In the genomic region with DNA sequence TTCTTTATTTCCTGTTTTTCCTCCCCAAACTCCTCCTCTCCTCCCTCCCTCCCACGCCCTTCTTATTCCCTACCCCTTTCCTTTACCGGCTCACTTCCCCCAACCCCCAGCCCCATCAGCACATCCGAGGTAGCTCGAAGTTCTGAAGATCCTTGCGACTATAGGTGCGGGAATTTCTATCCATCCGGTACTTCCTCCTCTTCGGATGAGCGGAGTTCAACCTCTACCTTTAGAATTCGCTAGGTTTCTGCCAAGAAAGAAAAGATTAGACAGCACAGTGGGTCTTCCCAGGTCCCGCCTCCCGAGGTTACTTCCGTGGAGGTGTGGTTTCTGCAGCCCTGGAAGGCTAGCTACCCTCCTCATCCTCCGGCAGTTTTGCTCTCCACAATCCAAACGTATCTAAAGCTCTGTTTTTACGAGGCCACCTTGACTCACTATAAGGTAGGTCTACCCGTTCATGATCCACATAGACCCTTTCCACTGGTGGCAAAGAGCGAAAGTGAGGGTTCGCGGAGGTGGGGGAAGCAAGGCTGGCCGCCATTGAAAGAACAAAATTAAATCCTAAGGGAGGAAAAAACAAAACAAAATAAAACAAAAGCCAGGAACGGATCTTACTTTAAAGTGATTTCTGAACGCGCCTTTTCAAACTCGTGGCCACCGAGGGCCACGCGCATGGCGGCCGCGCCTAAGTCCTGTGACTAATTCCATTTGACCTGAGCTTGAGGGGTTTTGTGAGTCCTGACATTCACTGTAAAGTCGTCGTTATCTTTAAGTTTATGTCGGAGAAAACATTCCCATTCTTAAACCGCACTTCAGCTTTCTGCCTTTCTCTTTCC, we compare ENCODE assay signal across 10 mouse cellular contexts. TPM values are rescaled to one million over a fixed set of nuclear protein-coding genes. Genes with fewer than 3 reads are reported as not detected.
DNase-seq lines count a peak whose midpoint lies in the region; ATAC-seq lines count a peak whose summit lies in the region.
"Had no signal": no experiment of that assay in that cellular context is flagged by ENCODE, and none has a peak within 500 bp of the region (broad histone marks: within the 10 kb centered on the region; RNA-seq: fewer than 3 reads in every experiment).

No protein-coding gene starts in this region.

- ATAC-seq in heart, embryonic 13.5 days (ENCODE audit: extremely low read depth, insufficient number of reproducible peaks, low FRiP score, low TSS enrichment): no peak
- ATAC-seq in midbrain, embryonic 16.5 days: no peak
- ATAC-seq in intestine, embryonic 14.5 days (replicated peaks; ENCODE audit: low FRiP score, low TSS enrichment, low read depth): no peak
- ATAC-seq in midbrain, embryonic 15.5 days (replicated peaks): no peak

- intact Hi-C loops in heart, postnatal 36 days (cut with DNase I): no loop called here
- intact Hi-C loops in left cerebral cortex, postnatal 14 days (cut with DNase I): loop anchor here (5.0 kb wide), 2 partner anchors 38 to 273 kb away; a partner anchor contains a TSS

- no peak overlapping the region for H3K9ac ChIP-seq in heart, embryonic 13.5 days
- H3K9ac ChIP-seq in midbrain, embryonic 16.5 days (ENCODE audit: low read depth, low read length): no peak overlapping the region
- H3K9ac ChIP-seq in intestine, embryonic 14.5 days (ENCODE audit: low read length): no peak overlapping the region
- H3K9ac ChIP-seq in midbrain, embryonic 15.5 days: no peak overlapping the region
- H3K9ac ChIP-seq: hindbrain, embryonic 15.5 days had no signal

- peak overlapping the region; percentile 28 for H3K4me3 ChIP-seq in heart, embryonic 13.5 days
- H3K4me3 ChIP-seq in midbrain, embryonic 10.5 days: peak overlapping the region; percentile 60
- no peak overlapping the region for H3K4me3 ChIP-seq in midbrain, embryonic 16.5 days (ENCODE audit: low read depth, low read length)
- H3K4me3 ChIP-seq in intestine, embryonic 14.5 days (ENCODE audit: low read depth, low read length): peak overlapping the region; percentile 8; the same call in 1 of the 2 replicates
- H3K4me3 ChIP-seq in midbrain, embryonic 15.5 days: no peak overlapping the region
- H3K4me3 ChIP-seq: hindbrain, embryonic 15.5 days had no signal

- H3K36me3 ChIP-seq in heart, embryonic 13.5 days: no peaks in the 10 kb centered on the region
- no peaks in the 10 kb centered on the region for H3K36me3 ChIP-seq in midbrain, embryonic 10.5 days
- H3K36me3 ChIP-seq in midbrain, embryonic 16.5 days (ENCODE audit: control insufficient read depth, insufficient read depth, low read length): no peaks in the 10 kb centered on the region
- H3K36me3 ChIP-seq in intestine, embryonic 14.5 days (ENCODE audit: control insufficient read depth, insufficient read depth, low read length): no peaks in the 10 kb centered on the region
- no peaks in the 10 kb centered on the region for H3K36me3 ChIP-seq in midbrain, embryonic 15.5 days (replicated peaks)
- H3K36me3 ChIP-seq: hindbrain, embryonic 15.5 days had no signal

- no peak overlapping the region for H3K27ac ChIP-seq in heart, embryonic 13.5 days (replicated peaks)
- peak overlapping the region; percentile 83 for H3K27ac ChIP-seq in midbrain, embryonic 10.5 days (replicated peaks)
- H3K27ac ChIP-seq in midbrain, embryonic 16.5 days (ENCODE audit: low read length): no peak overlapping the region
- no peak overlapping the region for H3K27ac ChIP-seq in intestine, embryonic 14.5 days (ENCODE audit: low read depth)
- no peak overlapping the region for H3K27ac ChIP-seq in midbrain, embryonic 15.5 days
- H3K27ac ChIP-seq: hindbrain, embryonic 15.5 days had no signal

- H3K27me3 ChIP-seq in heart, embryonic 13.5 days (replicated peaks): peaks cover 94% of the 10 kb centered on the region
- peaks cover 99% of the 10 kb centered on the region for H3K27me3 ChIP-seq in midbrain, embryonic 10.5 days (ENCODE audit: low read depth, poor library complexity, severe bottlenecking)
- peaks cover 38% of the 10 kb centered on the region for H3K27me3 ChIP-seq in midbrain, embryonic 16.5 days (ENCODE audit: control insufficient read depth, insufficient read depth, low read depth, low read length)
- peaks cover 78% of the 10 kb centered on the region for H3K27me3 ChIP-seq in intestine, embryonic 14.5 days (replicated peaks; ENCODE audit: control insufficient read depth, insufficient read depth, low read length)
- peaks cover 54% of the 10 kb centered on the region for H3K27me3 ChIP-seq in midbrain, embryonic 15.5 days (replicated peaks)

- peaks cover 17% of the 10 kb centered on the region for H3K4me1 ChIP-seq in heart, embryonic 13.5 days
- H3K4me1 ChIP-seq in midbrain, embryonic 10.5 days: peaks cover 79% of the 10 kb centered on the region
- H3K4me1 ChIP-seq in midbrain, embryonic 16.5 days (ENCODE audit: control insufficient read depth, insufficient read depth, low read length): no peaks in the 10 kb centered on the region; the same call in 1 of the 2 replicates
- 0 out of 2 replicates have a peak, but pooled peaks cover under 1% of the 10 kb centered on the region for H3K4me1 ChIP-seq in intestine, embryonic 14.5 days (replicated peaks; ENCODE audit: control insufficient read depth, insufficient read depth, low read length)
- H3K4me1 ChIP-seq in midbrain, embryonic 15.5 days: peaks cover 20% of the 10 kb centered on the region; the same call in 1 of the 2 replicates

- WGBS in heart, embryonic 13.5 days: 2% methylated on average over 35 of the region's 35 CpGs
- under 1% methylated on average over 35 of the region's 35 CpGs for WGBS in midbrain, embryonic 10.5 days
- WGBS in midbrain, embryonic 16.5 days: 3% methylated on average over 35 of the region's 35 CpGs
- 2% methylated on average over 35 of the region's 35 CpGs for WGBS in intestine, embryonic 14.5 days
- WGBS in midbrain, embryonic 15.5 days: 2% methylated on average over 35 of the region's 35 CpGs

- H3K4me2 ChIP-seq in heart, embryonic 13.5 days: peak overlapping the region; percentile 47
- no peak overlapping the region for H3K4me2 ChIP-seq in midbrain, embryonic 16.5 days (ENCODE audit: low read length)
- H3K4me2 ChIP-seq in intestine, embryonic 14.5 days (ENCODE audit: low read length): peak overlapping the region; percentile 20; the same call in 1 of the 2 replicates
- H3K4me2 ChIP-seq in midbrain, embryonic 15.5 days: peak overlapping the region; percentile 10; the same call in 1 of the 2 replicates
- H3K4me2 ChIP-seq: hindbrain, embryonic 15.5 days had no signal

- no peak for DNase-seq in heart, postnatal 36 days
- peak; percentile 45 for DNase-seq in midbrain, embryonic 10.5 days (ENCODE audit: low spot score)
- DNase-seq in intestine, embryonic 14.5 days (ENCODE audit: low spot score): peak; percentile 64
- DNase-seq in natural killer cell, adult 2 months (ENCODE audit: low spot score in 2 of 2): no peak
- DNase-seq in left cerebral cortex, postnatal 14 days (ENCODE audit: low spot score in 2 of 2): no peak
- DNase-seq: layer of hippocampus, adult 9-11 months had no signal

- no peaks in the 10 kb centered on the region for H3K9me3 ChIP-seq in heart, embryonic 13.5 days
- H3K9me3 ChIP-seq in midbrain, embryonic 10.5 days (replicated peaks): no peaks in the 10 kb centered on the region
- no peaks in the 10 kb centered on the region for H3K9me3 ChIP-seq in midbrain, embryonic 16.5 days (replicated peaks; ENCODE audit: control insufficient read depth, low read length, poor library complexity, severe bottlenecking)
- no peaks in the 10 kb centered on the region for H3K9me3 ChIP-seq in intestine, embryonic 14.5 days (ENCODE audit: control insufficient read depth, low read length)
- H3K9me3 ChIP-seq in midbrain, embryonic 15.5 days: no peaks in the 10 kb centered on the region
- H3K9me3 ChIP-seq: hindbrain, embryonic 15.5 days had no signal

RNA-seq across cellular contexts. Expression of a gene that starts 2.5 kb away (rescaled TPM):
- polyA plus RNA-seq in heart, embryonic 13.5 days (2015; fragmentation: Nextera tagmentation; extraction: Ambion mirVana): not detected in 2 replicates
- total RNA-seq in heart, postnatal 36 days (2021): not detected
- polyA plus RNA-seq in midbrain, embryonic 10.5 days (2016; fragmentation: Nextera tagmentation; extraction: Ambion mirVana): 168 and 188 TPM in 2 replicates
- polyA plus RNA-seq in midbrain, embryonic 16.5 days (2015; fragmentation: Nextera tagmentation; extraction: Ambion mirVana): 13.4 and 18.5 TPM in 2 replicates
- polyA plus RNA-seq in intestine, embryonic 14.5 days (2014; fragmentation: Nextera tagmentation; extraction: Ambion mirVana): not detected in 2 replicates
- 23.2 and 31.7 TPM in 2 replicates for polyA plus RNA-seq in midbrain, embryonic 15.5 days (2015; fragmentation: Nextera tagmentation; extraction: Ambion mirVana)
- total RNA-seq in left cerebral cortex, postnatal 14 days (2021): not detected

Comparison
In these comparisons a context has a peak if more than half of its experiments do, and no peak if none do; other contexts are left out.
1. H3K4me3 ChIP-seq: peak in heart, embryonic 13.5 days (single experiment), midbrain, embryonic 10.5 days (single experiment) and intestine, embryonic 14.5 days (single experiment); none in midbrain, embryonic 16.5 days (single experiment) and midbrain, embryonic 15.5 days (single experiment).
2. DNase-seq: peak in midbrain, embryonic 10.5 days (single experiment) and intestine, embryonic 14.5 days (single experiment); none in heart, postnatal 36 days (0 of 2), natural killer cell, adult 2 months (0 of 2) and left cerebral cortex, postnatal 14 days (0 of 2).
3. RNA of a gene that starts 2.5 kb away (polyA plus RNA-seq): 168 to 188 TPM in midbrain, embryonic 10.5 days, 23.2 to 31.7 TPM in midbrain, embryonic 15.5 days and 13.4 to 18.5 TPM in midbrain, embryonic 16.5 days; not detected in heart, embryonic 13.5 days and not detected in intestine, embryonic 14.5 days; every median in the first group is over 10 times any median in the second.